Mouse (Mus musculus): ENCODE data around the gene Lrrn4.

The Lrrn4 gene

GRCm38 (mm10) chr2:132871663-132872062 lies 9.0 kb downstream of the Lrrn4 start:
- no peak for DNase-seq (ENCODE audit: low spot score in 2 of 2)

- no peak for DNase-seq (ENCODE audit: low spot score in 2 of 2)
These were observed 10.4 kb downstream of the Lrrn4 start for GRCm38 (mm10) chr2:132870286-132870685.

DNA sequence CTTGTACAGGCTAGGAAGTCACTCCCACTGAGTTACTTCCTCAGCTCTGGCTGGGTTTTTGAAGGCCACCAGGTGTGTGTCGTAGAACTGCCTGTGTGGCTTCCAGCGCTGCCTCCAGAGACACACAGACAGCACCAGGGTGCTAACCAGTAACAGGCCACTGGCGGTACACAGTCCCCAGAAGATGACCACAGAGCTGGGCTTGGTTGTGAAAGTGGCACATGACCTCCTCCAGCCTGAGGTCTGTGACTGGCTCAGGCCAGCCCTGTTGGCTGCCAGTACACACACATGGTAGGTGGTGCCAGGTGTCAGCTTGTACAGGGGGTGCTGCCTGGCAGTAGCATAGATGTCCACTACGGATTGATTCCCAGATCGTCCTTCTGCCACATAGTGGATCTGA lies 11.0 kb downstream of the Lrrn4 start:
- no peak for DNase-seq (ENCODE audit: low spot score in 2 of 2)

DNA sequence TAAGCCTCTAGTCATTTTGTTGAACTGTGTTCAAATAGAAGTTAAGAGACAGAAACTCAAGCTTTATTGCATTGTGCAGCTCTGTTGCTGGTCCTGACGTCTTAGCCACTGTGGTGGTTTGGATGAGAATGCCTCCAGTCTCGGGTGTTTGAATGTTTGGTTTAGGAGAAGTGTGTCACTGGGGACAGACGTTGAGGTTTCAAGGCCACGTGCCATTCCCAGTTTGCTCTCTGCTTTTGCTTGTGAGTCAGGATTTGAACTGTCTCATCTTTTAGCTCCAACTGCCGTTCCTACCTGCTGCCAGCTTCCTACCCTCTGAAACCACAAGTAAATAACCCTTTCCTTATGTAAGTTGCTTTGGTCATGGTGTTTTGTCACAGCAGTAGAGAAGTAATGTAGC lies 13.2 kb downstream of the Lrrn4 start:
- DNase-seq (ENCODE audit: low spot score in 2 of 2), result no peak

GRCm38 (mm10) chr2:132863325-132863724 lies 17.4 kb downstream of the Lrrn4 start:
- DNase-seq (ENCODE audit: low spot score in 2 of 2), result no peak

DNA sequence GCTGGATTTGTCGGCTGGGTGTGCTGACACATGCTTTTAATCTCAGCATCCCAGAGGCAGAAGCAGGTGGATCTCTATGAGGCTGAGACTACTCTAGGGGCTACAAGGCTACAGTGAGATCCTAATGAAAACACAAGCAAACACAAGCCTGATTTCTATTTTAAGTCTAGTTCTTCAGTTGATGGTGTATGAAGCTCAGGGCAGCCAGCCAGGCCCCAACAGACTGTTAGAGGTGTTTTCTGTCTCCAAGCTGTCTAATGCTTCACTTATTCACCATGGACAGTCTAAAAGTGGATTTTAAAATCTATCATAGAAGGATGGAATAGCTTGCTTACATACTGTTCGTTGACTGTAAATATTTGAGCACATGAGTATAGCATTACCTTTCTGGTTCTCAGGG lies 19.2 kb downstream of the Lrrn4 start:
- DNase-seq (ENCODE audit: low spot score in 2 of 2), result no peak

- DNase-seq (ENCODE audit: low spot score in 2 of 2), result no peak
These were observed 20.3 kb downstream of the Lrrn4 start for GRCm38 (mm10) chr2:132860435-132860834.

DNA sequence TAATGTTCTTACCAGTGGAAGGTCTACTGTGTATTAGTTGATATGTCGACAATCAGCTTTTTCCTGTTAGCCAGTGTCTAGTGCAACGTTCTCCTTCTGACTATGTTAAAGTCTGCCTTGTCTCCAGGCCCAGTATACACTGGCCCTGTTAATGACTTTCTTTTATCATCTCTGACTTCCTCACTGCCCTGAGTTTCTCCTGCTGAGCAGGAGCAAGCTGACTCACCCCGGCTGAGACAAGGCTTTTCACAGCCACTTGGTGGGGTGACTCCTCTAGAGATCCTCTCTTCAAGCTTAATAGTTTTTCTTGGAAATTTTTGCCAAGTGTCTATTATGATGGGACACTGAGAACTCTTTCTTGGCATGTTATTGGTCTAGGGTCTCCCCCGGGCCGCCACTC lies 24.4 kb downstream of the Lrrn4 start:
- DNase-seq (ENCODE audit: low spot score in 2 of 2), result no peak

DNA sequence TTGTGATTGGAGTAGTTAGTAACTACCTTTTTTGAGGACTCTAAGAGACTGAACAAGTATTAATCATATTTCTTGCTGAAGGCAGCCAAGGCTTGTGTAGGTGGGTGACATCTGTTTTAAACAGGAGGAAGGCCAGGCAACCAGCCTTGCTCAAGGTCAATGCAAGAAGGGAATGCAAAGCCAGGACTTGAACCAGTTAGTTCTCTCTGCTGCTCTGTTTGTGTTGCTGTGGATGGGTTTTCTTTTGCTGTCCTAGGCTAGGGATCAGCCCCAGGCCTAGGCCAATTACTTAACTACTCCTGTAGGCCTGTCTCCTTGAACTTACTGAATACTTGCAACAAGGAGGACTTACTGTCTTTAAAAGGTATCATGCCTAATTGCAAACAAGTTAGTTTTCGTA lies 27.6 kb downstream of the Lrrn4 start:
- DNase-seq (ENCODE audit: low spot score in 2 of 2), result no peak

DNA sequence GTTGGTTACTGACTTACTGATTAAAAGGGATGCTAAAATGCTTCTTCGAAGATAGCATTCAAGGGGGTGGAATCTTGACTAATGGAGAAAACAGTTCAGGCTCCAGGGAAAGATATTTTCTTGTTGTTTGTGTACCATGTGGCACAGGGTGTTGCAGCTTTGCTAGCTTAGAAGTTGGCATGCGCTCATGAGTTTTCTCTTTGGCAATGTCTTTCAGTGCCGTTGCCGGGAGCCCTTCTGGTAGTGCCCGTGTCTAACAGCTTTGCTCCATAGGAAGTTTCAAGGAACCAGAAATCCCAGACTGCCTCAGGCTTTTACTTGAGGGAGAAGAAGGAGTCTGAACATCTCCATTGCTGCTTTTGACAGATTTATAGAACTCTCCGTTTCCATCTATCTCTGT lies 31.6 kb downstream of the Lrrn4 start:
- DNase-seq (ENCODE audit: low spot score in 2 of 2), result no peak

GRCm38 (mm10) chr2:132848361-132848760 lies 32.3 kb downstream of the Lrrn4 start:
- DNase-seq (ENCODE audit: low spot score in 2 of 2), result no peak

- no peak for DNase-seq (ENCODE audit: low spot score in 2 of 2)
These were observed 33.1 kb downstream of the Lrrn4 start for GRCm38 (mm10) chr2:132847581-132847980.

DNA sequence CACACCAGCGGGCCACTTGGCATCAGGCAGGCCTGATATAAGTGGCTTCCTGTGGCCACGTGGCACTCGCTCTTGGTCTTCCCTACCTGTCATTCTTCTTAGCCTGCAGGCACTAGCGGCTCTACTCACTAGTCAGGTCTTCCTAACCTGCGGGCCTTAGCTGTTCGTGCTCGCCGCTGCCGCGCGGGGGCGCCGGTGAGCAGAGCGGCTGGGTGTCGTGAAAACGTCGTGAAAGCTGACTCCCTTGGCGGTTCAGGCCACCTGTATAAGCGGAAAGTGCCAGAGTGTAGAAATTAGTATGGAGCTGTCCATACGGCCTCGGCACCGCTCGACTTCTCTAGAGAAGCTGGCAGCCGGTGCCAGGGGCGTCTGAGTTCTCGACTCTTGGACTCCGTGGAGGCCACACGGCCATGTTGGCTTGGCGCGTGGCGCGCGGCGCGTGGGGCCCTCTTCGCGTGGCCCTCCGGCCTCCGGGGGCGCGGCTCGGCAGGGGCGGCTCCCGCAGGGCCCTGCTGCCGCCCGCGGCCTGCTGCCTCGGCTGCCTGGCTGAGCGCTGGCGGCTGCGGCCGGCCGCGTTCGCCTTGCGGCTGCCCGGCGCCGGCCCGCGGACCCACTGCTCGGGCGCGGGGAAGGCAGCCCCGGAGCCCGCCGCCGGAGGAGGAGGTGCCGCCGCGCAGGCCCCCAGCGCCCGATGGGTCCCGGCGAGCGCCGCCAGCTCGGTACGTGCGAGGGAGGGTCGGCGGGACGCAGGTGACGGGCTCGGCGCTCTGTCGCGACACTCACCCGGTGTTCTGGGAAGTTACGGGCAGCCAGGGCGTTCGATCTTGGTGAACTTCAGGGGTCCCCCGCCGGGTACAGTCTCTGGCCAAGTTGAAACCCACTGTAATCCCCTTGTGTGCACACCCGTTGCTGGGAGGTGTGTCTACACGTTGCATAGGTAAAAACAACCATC lies 34.0 kb downstream of the Lrrn4 start, which contains the start of gene Crls1:
Crls1 (plus strand) TSS at position 260 of the 952 bp plus-strand sequence.
- DNase-seq (ENCODE audit: low spot score in 2 of 2), result peak; percentile 98

- no peak for DNase-seq (ENCODE audit: low spot score in 2 of 2)
These were observed 39.6 kb downstream of the Lrrn4 start for GRCm38 (mm10) chr2:132841071-132841470.
